Mouse (Mus musculus) C2C12 (cell line): Measurements from ENCODE around the gene Adam12.

Experiments
- CEBPB ChIP-seq: IDR thresholded peaks from one replicate; pipeline ENCODE4 v1.6.1; 2011; ENCODE audit warnings: low read depth, mild to moderate bottlenecking, control low read depth, moderate library complexity
- CTCF ChIP-seq: IDR thresholded peaks from one replicate; pipeline ENCODE4 v1.5.1; 2011; ENCODE audit not compliant: control insufficient read depth, insufficient read depth, insufficient read length
- FOSL1 ChIP-seq: IDR thresholded peaks from one replicate; pipeline ENCODE4 v1.8.0; 2011; ENCODE audit warnings: mild to moderate bottlenecking, low read length; ENCODE audit not compliant: poor library complexity, insufficient read depth, severe bottlenecking

- TF ChIP-seq CTCF (no peak), FOSL1 (no peak), CEBPB (no peak)
Observed at GRCm38 (mm10) chr7:134224421-134224740, 7.6 kb downstream of the Adam12 start.
